Mouse (Mus musculus): ENCODE measurements at regions not wholly inside any gene's neighbourhood (a gene's known extent, or its start where the extent isn't known, plus 50 kb on each side); places are given as distances from the start of the nearest gene placed in this dataset.

GRCm38 (mm10) chr13:101117311-101117710 is 284.1 kb upstream of the Slc30a5 start:
- H3K9ac ChIP-seq: no peak overlapping the region
- no peaks in the 10 kb centered on the region for H3K36me3 ChIP-seq
- H3K4me2 ChIP-seq (replicated peaks): no peak overlapping the region
- no peaks in the 10 kb centered on the region for H3K9me3 ChIP-seq
- WGBS: 81% methylated on average over 2 of the region's 2 CpGs
- H3K27me3 ChIP-seq: no peaks in the 10 kb centered on the region
- H3K27ac ChIP-seq: no peak overlapping the region
- ATAC-seq (ENCODE audit: low FRiP score, low read depth): no peak
- H3K4me3 ChIP-seq: no peak overlapping the region
- no peaks in the 10 kb centered on the region for H3K4me1 ChIP-seq

GRCm38 (mm10) chr13:101115296-101115695 is 282.1 kb upstream of the Slc30a5 start:
- H3K4me3 ChIP-seq: no peak overlapping the region
- no peaks in the 10 kb centered on the region for H3K36me3 ChIP-seq
- H3K27ac ChIP-seq: no peak overlapping the region
- ATAC-seq (ENCODE audit: low FRiP score, low read depth): no peak
- no peak overlapping the region for H3K9ac ChIP-seq
- H3K4me1 ChIP-seq: no peaks in the 10 kb centered on the region
- H3K27me3 ChIP-seq: no peaks in the 10 kb centered on the region
- no peak overlapping the region for H3K4me2 ChIP-seq (replicated peaks)
- no peaks in the 10 kb centered on the region for H3K9me3 ChIP-seq
- WGBS: 73% methylated on average over 5 of the region's 5 CpGs

GRCm38 (mm10) chr13:101112176-101112575 is 278.9 kb upstream of the Slc30a5 start:
- Histone ChIP-seq H3K4me2 (replicated peaks) (no peak overlapping the region), H3K9ac (no peak overlapping the region), H3K36me3 (no peaks in the 10 kb centered on the region), H3K27ac (no peak overlapping the region), H3K9me3 (no peaks in the 10 kb centered on the region), H3K27me3 (no peaks in the 10 kb centered on the region), H3K4me3 (no peak overlapping the region), H3K4me1 (no peaks in the 10 kb centered on the region)
- ATAC-seq (ENCODE audit: low FRiP score, low read depth): no peak
- WGBS: 72% methylated on average over 4 of the region's 4 CpGs

GRCm38 (mm10) chr13:101111773-101112172 is 278.5 kb upstream of the Slc30a5 start:
- Histone ChIP-seq H3K4me3 (no peak overlapping the region), H3K36me3 (no peaks in the 10 kb centered on the region), H3K27me3 (no peaks in the 10 kb centered on the region), H3K4me1 (no peaks in the 10 kb centered on the region), H3K9me3 (no peaks in the 10 kb centered on the region), H3K9ac (no peak overlapping the region), H3K4me2 (replicated peaks) (no peak overlapping the region), H3K27ac (no peak overlapping the region)
- WGBS: 75% methylated on average over 2 of the region's 2 CpGs
- no peak for ATAC-seq (ENCODE audit: low FRiP score, low read depth)

- peaks cover 15% of the 10 kb centered on the region for H3K4me1 ChIP-seq
- no peak overlapping the region for H3K27ac ChIP-seq
- no peaks in the 10 kb centered on the region for H3K36me3 ChIP-seq
- H3K9ac ChIP-seq: no peak overlapping the region
- WGBS: 37% methylated on average over 3 of the region's 3 CpGs
- H3K27me3 ChIP-seq: no peaks in the 10 kb centered on the region
- no peak overlapping the region for H3K4me2 ChIP-seq (replicated peaks)
- no peak for ATAC-seq (ENCODE audit: low FRiP score, low read depth)
- no peak overlapping the region for H3K4me3 ChIP-seq
- H3K9me3 ChIP-seq: no peaks in the 10 kb centered on the region
Observed at GRCm38 (mm10) chr13:101100621-101101020, 267.4 kb upstream of the Slc30a5 start.

- Histone ChIP-seq H3K9me3 (no peaks in the 10 kb centered on the region), H3K27me3 (no peaks in the 10 kb centered on the region), H3K36me3 (no peaks in the 10 kb centered on the region), H3K4me3 (no peak overlapping the region), H3K27ac (no peak overlapping the region), H3K9ac (no peak overlapping the region), H3K4me2 (replicated peaks) (no peak overlapping the region), H3K4me1 (peaks cover 15% of the 10 kb centered on the region)
- 81% methylated on average over 1 of the region's 1 CpGs for WGBS
- no peak for ATAC-seq (ENCODE audit: low FRiP score, low read depth)
Observed at GRCm38 (mm10) chr13:101096856-101097255, 263.6 kb upstream of the Slc30a5 start.

- Histone ChIP-seq H3K27me3 (no peaks in the 10 kb centered on the region), H3K36me3 (no peaks in the 10 kb centered on the region), H3K9me3 (no peaks in the 10 kb centered on the region), H3K4me2 (replicated peaks) (no peak overlapping the region), H3K4me1 (peaks cover 12% of the 10 kb centered on the region), H3K9ac (no peak overlapping the region), H3K4me3 (no peak overlapping the region), H3K27ac (no peak overlapping the region)
- WGBS: 86% methylated on average over 6 of the region's 6 CpGs
- ATAC-seq (ENCODE audit: low FRiP score, low read depth): no peak
Observed at GRCm38 (mm10) chr13:101096221-101096620, 263.0 kb upstream of the Slc30a5 start.

GRCm38 (mm10) chr13:101095057-101095831 is 262.0 kb upstream of the Slc30a5 start:
- no peak for ATAC-seq (ENCODE audit: low FRiP score, low read depth)
- H3K4me1 ChIP-seq: peaks cover 6% of the 10 kb centered on the region; the same call in 1 of the 2 replicates
- 82% methylated on average over 6 of the region's 6 CpGs for WGBS
- H3K9ac ChIP-seq: no peak overlapping the region
- no peak overlapping the region for H3K4me3 ChIP-seq
- no peaks in the 10 kb centered on the region for H3K9me3 ChIP-seq
- H3K36me3 ChIP-seq: no peaks in the 10 kb centered on the region
- no peaks in the 10 kb centered on the region for H3K27me3 ChIP-seq
- H3K27ac ChIP-seq: no peak overlapping the region
- no peak overlapping the region for H3K4me2 ChIP-seq (replicated peaks)

GRCm38 (mm10) chr13:101092743-101093131 is 259.5 kb upstream of the Slc30a5 start:
- Histone ChIP-seq H3K27ac (no peak overlapping the region), H3K27me3 (no peaks in the 10 kb centered on the region), H3K36me3 (no peaks in the 10 kb centered on the region), H3K9ac (no peak overlapping the region), H3K4me1 (no peaks in the 10 kb centered on the region; the same call in 1 of the 2 replicates), H3K9me3 (no peaks in the 10 kb centered on the region), H3K4me2 (replicated peaks) (no peak overlapping the region), H3K4me3 (no peak overlapping the region)
- WGBS: 69% methylated on average over 10 of the region's 10 CpGs
- ATAC-seq (ENCODE audit: low FRiP score, low read depth): no peak

GRCm38 (mm10) chr13:101092033-101092742 is 259.0 kb upstream of the Slc30a5 start:
- no peak overlapping the region for H3K4me3 ChIP-seq
- no peaks in the 10 kb centered on the region for H3K27me3 ChIP-seq
- H3K27ac ChIP-seq: no peak overlapping the region
- no peak overlapping the region for H3K9ac ChIP-seq
- no peaks in the 10 kb centered on the region for H3K36me3 ChIP-seq
- WGBS: 58% methylated on average over 18 of the region's 18 CpGs
- no peaks in the 10 kb centered on the region; the same call in 1 of the 2 replicates for H3K4me1 ChIP-seq
- no peaks in the 10 kb centered on the region for H3K9me3 ChIP-seq
- H3K4me2 ChIP-seq (replicated peaks): no peak overlapping the region
- peak; percentile 40; the same call in 1 of the 2 replicates for ATAC-seq (ENCODE audit: low FRiP score, low read depth)

GRCm38 (mm10) chr13:101085182-101085581 is 252.0 kb upstream of the Slc30a5 start:
- Histone ChIP-seq H3K4me1 (no peaks in the 10 kb centered on the region), H3K4me3 (no peak overlapping the region), H3K9ac (no peak overlapping the region), H3K9me3 (no peaks in the 10 kb centered on the region), H3K4me2 (replicated peaks) (no peak overlapping the region), H3K27ac (no peak overlapping the region), H3K27me3 (no peaks in the 10 kb centered on the region), H3K36me3 (no peaks in the 10 kb centered on the region)
- ATAC-seq (ENCODE audit: low FRiP score, low read depth): no peak

GRCm38 (mm10) chr13:101084193-101084592 is 251.0 kb upstream of the Slc30a5 start:
- no peaks in the 10 kb centered on the region for H3K4me1 ChIP-seq
- H3K4me3 ChIP-seq: no peak overlapping the region
- H3K27ac ChIP-seq: no peak overlapping the region
- ATAC-seq (ENCODE audit: low FRiP score, low read depth): no peak
- no peak overlapping the region for H3K9ac ChIP-seq
- no peak overlapping the region for H3K4me2 ChIP-seq (replicated peaks)
- no peaks in the 10 kb centered on the region for H3K36me3 ChIP-seq
- no peaks in the 10 kb centered on the region for H3K9me3 ChIP-seq
- 93% methylated on average over 5 of the region's 5 CpGs for WGBS
- H3K27me3 ChIP-seq: no peaks in the 10 kb centered on the region
